ENCODE assay signal across 16 mouse cellular contexts in genomic region chr10:86176411-86176810, GRCm38 (mm10).
A peak's percentile ranks its signal among the peaks of the same experiment; 100 is the strongest.
DNase-seq lines count a peak whose midpoint lies in the region.
"Had no signal": no experiment of that assay in that cellular context is flagged by ENCODE, and none has a peak within 500 bp of the region (broad histone marks: within the 10 kb centered on the region; RNA-seq: fewer than 3 reads in every experiment).

No protein-coding gene starts in this region.

- DNase-seq in 3T3-L1 (ENCODE audit: low read depth, low spot score) (peak; percentile 60), NIH3T3 (ENCODE audit: low read depth) (peak; percentile 76)
- DNase-seq in left cerebral cortex, postnatal 36 days (ENCODE audit: low spot score in 2 of 2): no peak
- no peak for DNase-seq in embryo, embryonic 9.5 days (ENCODE audit: extremely low spot score)
- no peak for DNase-seq in adrenal gland, adult 18-20 months (ENCODE audit: low spot score in 2 of 2)
- DNase-seq: adrenal gland, adult 2 months; adrenal gland, postnatal 10 days; adrenal gland, postnatal 25 days; cerebellum, adult 11 months; cerebellum, adult 18-20 months; cerebellum, adult 8-10 months; cerebellum, adult 9-11 months; cerebellum, postnatal 14 days; cerebellum, postnatal 36 days; embryo, embryonic 11 days; forebrain, postnatal 0 days had no signal

- intact Hi-C loops in left cerebral cortex, postnatal 36 days (cut with DNase I): loop anchor here (5.0 kb wide), 1 partner anchor 84 kb away; no protein-coding TSS in a partner anchor

Comparison
In these comparisons a context has a peak if more than half of its experiments do, and no peak if none do; other contexts are left out.
1. DNase-seq: peak in 3T3-L1 (single experiment) and NIH3T3 (single experiment); none in left cerebral cortex, postnatal 36 days (0 of 2), embryo, embryonic 9.5 days (single experiment) and adrenal gland, adult 18-20 months (0 of 2).